Mouse (Mus musculus) heart, postnatal 0 days (tissue): ENCODE data around the gene Sim1. TPM values are rescaled to one million over a fixed set of nuclear protein-coding genes. Genes with fewer than 3 reads are reported as not detected.

Experiments
- ATAC-seq: fragments of 200-750 bp; cut with Nextera tagmentation; 2 replicates; pipeline ENCODE4 v1.8.0; 2017; ENCODE audit warnings: low read depth, moderate number of reproducible peaks, moderate library complexity; ENCODE audit not compliant: insufficient read depth
- DNase-seq: peaks from one replicate; pipeline ENCODE4 v3.0.0-alpha.2; 2016; ENCODE audit warnings: low spot score
- H3K27ac ChIP-seq: fragments of 300-500 bp; sonication (generic); 2 replicates; pipeline ENCODE4 v1.5.1; 2014; ENCODE audit warnings: low read depth, mild to moderate bottlenecking
- H3K27me3 ChIP-seq: fragments of 300-500 bp; sonication (generic); 2 replicates; pipeline ENCODE4 v1.6.1; 2014; ENCODE audit warnings: low read length, mixed read lengths; ENCODE audit not compliant: control insufficient read depth, insufficient read depth
- H3K36me3 ChIP-seq: fragments of 300-500 bp; sonication (generic); replicated peaks from 2 replicates; pipeline ENCODE4 v1.6.1; 2014; ENCODE audit warnings: low read length, mixed read lengths; ENCODE audit not compliant: control insufficient read depth, insufficient read depth
- H3K4me1 ChIP-seq: fragments of 300-500 bp; sonication (generic); 2 replicates; pipeline ENCODE4 v1.6.1; 2014; ENCODE audit warnings: antibody characterized with exemption; ENCODE audit not compliant: control insufficient read depth, insufficient read depth
- H3K4me2 ChIP-seq: fragments of 300-500 bp; sonication (generic); 2 replicates; pipeline ENCODE4 v1.6.1; 2014; ENCODE audit warnings: low read depth, mild to moderate bottlenecking, low read length, moderate library complexity
- H3K4me3 ChIP-seq: fragments of 300-500 bp; sonication (generic); 2 replicates; pipeline ENCODE4 v1.5.1; 2014; ENCODE audit warnings: low read depth, low read length
- H3K9ac ChIP-seq: fragments of 300-500 bp; sonication (generic); replicated peaks from 2 replicates; pipeline ENCODE4 v1.6.1; 2014; ENCODE audit warnings: low read depth, low read length, mixed read lengths
- H3K9me3 ChIP-seq: fragments of 300-500 bp; sonication (generic); replicated peaks from 2 replicates; pipeline ENCODE4 v1.6.1; 2016; ENCODE audit warnings: low read length; ENCODE audit not compliant: control insufficient read depth
- CTCF ChIP-seq: IDR thresholded peaks from 2 replicates; pipeline ENCODE4 v1.5.1; 2016; ENCODE audit warnings: antibody characterized with exemption, control low read depth, low read depth
- EP300 ChIP-seq: IDR thresholded peaks from 2 replicates; pipeline ENCODE4 v1.6.1; 2016; ENCODE audit warnings: antibody characterized with exemption, low read depth
- WGBS: fragments of 180-500 bp; shearing (Covaris S2); extraction: QIAGEN DNeasy Blood & Tissue Kit; methylation state at CpG from one replicate; pipeline ENCODE4 v1.1.7; 2014; 5-methylcytosine and 5-hydroxymethylcytosine counted together
- polyA plus RNA-seq: library from polyadenylated mRNA; unstranded; fragments of >200 nt; fragmentation: Nextera tagmentation; extraction: Ambion mirVana; gene quantifications from 2 replicates; pipeline ENCODE4 v1.2.1, GENCODE M21; 2015
- total RNA-seq: library from RNA; depleted of rRNA; stranded (reverse); fragments of >200 nt; gene quantifications from 2 replicates; pipeline ENCODE4 v1.2.3, GENCODE M21; 2014; ENCODE audit warnings: low replicate concordance

Sim1 gene
- total and polyA plus RNA-seq, 2 experiments from 2014 or later, result not detected

DNA sequence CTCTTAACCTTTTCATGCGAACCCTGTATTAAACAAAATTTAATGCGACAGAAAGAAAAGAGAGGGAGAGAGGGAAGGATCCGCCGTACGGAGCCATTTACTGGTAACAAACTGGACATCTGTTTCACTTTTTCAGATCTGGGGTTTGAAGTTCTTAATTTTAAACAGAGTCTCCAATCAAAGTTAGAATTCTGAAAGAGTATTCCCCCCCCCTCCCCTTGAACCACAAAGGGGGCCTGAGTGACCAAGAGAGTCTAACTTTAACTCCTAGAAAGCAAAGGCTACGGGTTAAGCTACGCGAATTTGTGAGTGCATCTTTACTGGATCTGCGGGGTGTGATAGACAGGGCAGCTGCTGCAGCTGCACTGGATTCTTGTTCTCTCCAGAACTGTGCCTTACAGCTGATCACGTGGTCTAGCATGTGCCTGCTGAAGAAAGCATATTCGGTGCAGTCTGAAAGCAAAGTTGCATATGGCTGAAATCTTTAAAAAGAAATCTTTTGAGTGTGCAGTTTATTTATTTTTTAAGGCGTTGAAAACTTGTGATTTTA is 16.4 kb downstream of the Sim1 start:
- ATAC-seq (no peak), DNase-seq (no peak)
- H3K27me3 ChIP-seq, result peaks cover 74% of the 10 kb centered on the region
- H3K27ac ChIP-seq, result no peak overlapping the region
- TF ChIP-seq CTCF (no peak), EP300 (no peak)
- H3K4me2 ChIP-seq, result peak overlapping the region; percentile 40
- H3K9me3 ChIP-seq, result 0 out of 2 replicates have a peak, but pooled peaks cover 5% of the 10 kb centered on the region
- no peak overlapping the region for H3K9ac ChIP-seq
- WGBS, result 9% methylated on average over 12 of the region's 12 CpGs
- H3K36me3 ChIP-seq, result no peaks in the 10 kb centered on the region
- H3K4me3 ChIP-seq, result peak overlapping the region; percentile 30
- no peaks in the 10 kb centered on the region for H3K4me1 ChIP-seq

DNA sequence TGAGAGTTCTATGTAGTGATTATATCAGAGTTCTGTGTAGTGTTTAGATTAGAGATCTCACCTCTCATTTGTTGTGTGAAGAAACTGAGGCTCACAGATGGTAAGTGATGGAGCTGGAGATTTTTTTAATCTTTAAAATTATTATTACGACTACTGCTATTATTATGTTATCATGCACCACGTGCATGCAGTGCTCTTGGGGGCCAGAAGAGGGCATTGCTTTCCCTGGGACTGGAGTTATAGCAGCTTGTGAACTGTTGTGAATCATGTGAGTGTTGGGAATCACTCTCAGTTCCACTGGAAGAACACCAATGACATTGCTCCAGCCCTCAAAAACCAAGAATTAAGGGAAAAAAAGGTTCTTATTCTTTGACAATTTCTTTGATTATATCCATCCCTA is 21.1 kb downstream of the Sim1 start:
- peaks cover 28% of the 10 kb centered on the region for H3K27me3 ChIP-seq
- no peak overlapping the region for H3K4me2 ChIP-seq
- H3K9ac ChIP-seq, result no peak overlapping the region
- H3K4me1 ChIP-seq, result no peaks in the 10 kb centered on the region
- no peak overlapping the region for H3K4me3 ChIP-seq
- WGBS, result 31% methylated on average over 2 of the region's 2 CpGs
- TF ChIP-seq EP300 (no peak), CTCF (0 out of 2 replicates have a peak, but pooled peaks have one; percentile 9)
- ATAC-seq, result no peak
- H3K9me3 ChIP-seq, result 0 out of 2 replicates have a peak, but pooled peaks cover 5% of the 10 kb centered on the region
- no peak overlapping the region for H3K27ac ChIP-seq
- DNase-seq, result no peak
- no peaks in the 10 kb centered on the region for H3K36me3 ChIP-seq

DNA sequence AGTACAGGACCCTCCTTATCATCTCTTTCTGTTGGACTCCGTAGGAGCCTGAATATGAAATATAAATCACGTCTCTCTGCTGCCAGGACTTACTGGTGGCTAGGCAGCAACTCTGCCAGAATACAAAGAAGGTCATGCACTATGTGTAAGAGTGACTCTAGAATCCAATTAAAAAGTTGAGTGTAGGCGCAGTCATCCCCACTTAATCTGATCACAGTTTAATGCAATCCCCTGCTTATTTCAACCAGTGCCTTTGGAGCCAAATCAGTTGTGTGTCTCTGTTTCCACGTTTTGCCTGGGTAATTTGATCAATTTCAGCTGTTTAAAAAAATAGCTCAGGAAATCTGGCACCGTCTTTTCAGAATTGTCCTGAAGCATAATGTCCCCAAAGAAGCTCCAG is 34.7 kb downstream of the Sim1 start:
- 56% methylated on average over 5 of the region's 5 CpGs for WGBS
- ATAC-seq, result no peak
- Histone ChIP-seq H3K27ac (no peak overlapping the region), H3K27me3 (no peaks in the 10 kb centered on the region), H3K9ac (no peak overlapping the region), H3K9me3 (no peaks in the 10 kb centered on the region), H3K36me3 (no peaks in the 10 kb centered on the region), H3K4me1 (no peaks in the 10 kb centered on the region), H3K4me2 (no peak overlapping the region), H3K4me3 (no peak overlapping the region)
- no peak for DNase-seq
- no peak for TF ChIP-seq CTCF
- no peak for TF ChIP-seq EP300

DNA sequence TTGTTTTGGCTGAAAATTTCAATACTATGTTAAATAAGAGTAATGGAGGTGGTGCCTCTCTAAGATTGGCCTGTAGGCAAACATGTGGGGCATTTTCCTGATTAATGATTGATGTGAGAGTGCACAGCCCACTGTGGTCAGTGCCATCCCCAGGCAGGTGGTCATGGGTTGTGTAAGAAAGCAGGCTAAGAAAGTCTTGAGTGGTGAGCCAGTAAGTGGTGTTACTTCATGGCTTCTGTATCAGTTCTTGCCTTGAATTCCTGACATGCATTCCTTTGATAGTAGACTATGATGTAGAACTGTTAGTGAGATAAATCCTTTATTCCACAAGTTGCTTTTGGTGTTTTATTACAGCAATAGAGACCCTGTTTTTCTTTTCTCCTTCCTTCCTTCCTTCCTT is 41.1 kb downstream of the Sim1 start:
- no peak overlapping the region for H3K9ac ChIP-seq
- no peaks in the 10 kb centered on the region for H3K9me3 ChIP-seq
- DNase-seq, result no peak
- no peaks in the 10 kb centered on the region for H3K36me3 ChIP-seq
- TF ChIP-seq EP300 (no peak), CTCF (no peak)
- no peak overlapping the region for H3K4me3 ChIP-seq
- no peaks in the 10 kb centered on the region for H3K4me1 ChIP-seq
- H3K4me2 ChIP-seq, result no peak overlapping the region
- no peaks in the 10 kb centered on the region for H3K27me3 ChIP-seq
- H3K27ac ChIP-seq, result no peak overlapping the region
- no peak for ATAC-seq

DNA sequence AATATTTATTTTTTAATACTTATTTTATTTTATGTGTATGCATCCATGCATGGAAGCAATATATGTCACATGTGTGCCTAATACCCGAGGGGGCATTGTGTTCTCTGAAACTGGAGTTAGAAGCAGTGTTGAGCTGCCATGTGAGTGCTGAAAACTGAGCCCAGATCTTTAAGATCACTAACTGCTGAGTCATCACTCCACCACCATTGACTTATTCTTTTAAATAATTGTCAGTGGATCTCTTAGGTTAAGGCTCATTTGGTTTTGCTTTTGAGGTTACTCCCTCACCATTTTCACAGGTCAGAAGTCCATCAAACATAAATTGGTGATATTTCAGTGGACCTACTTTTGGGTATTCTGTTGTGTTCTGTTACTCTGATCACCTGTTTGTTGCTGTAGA is 79.1 kb downstream of the Sim1 start:
- ATAC-seq (no peak), DNase-seq (no peak)
- Histone ChIP-seq H3K9me3 (no peaks in the 10 kb centered on the region), H3K4me3 (no peak overlapping the region), H3K4me2 (no peak overlapping the region), H3K4me1 (no peaks in the 10 kb centered on the region), H3K27me3 (no peaks in the 10 kb centered on the region), H3K27ac (no peak overlapping the region), H3K9ac (no peak overlapping the region), H3K36me3 (no peaks in the 10 kb centered on the region)
- TF ChIP-seq EP300 (no peak), CTCF (no peak)
- WGBS, result 38% methylated on average over 1 of the region's 1 CpGs

DNA sequence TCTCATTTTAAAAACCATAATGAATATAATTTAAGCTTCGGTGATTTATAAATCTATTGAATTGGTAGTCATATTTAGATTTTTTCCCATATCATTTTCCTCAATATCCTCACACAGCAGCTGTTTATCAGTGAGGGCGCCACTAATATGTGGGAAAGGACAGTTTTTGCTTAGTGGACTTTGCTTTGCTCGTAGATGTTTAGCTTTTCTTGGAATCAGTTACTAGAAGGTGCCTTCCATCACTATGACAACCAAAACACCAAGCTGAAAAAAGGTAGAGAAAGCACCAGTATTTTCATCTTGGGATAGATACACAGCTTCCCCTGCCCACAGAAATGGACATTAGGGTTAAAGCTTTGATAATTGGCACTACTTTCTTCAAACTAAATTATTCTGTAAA is 87.3 kb downstream of the Sim1 start:
- Histone ChIP-seq H3K4me2 (no peak overlapping the region), H3K4me1 (no peaks in the 10 kb centered on the region), H3K9me3 (no peaks in the 10 kb centered on the region), H3K36me3 (no peaks in the 10 kb centered on the region), H3K9ac (no peak overlapping the region), H3K27ac (no peak overlapping the region), H3K4me3 (no peak overlapping the region), H3K27me3 (no peaks in the 10 kb centered on the region)
- 83% methylated on average over 3 of the region's 3 CpGs for WGBS
- TF ChIP-seq CTCF (no peak), EP300 (no peak)
- no peak for DNase-seq
- ATAC-seq, result no peak
